Mouse (Mus musculus): ENCODE data around the gene Gm37240. TPM values are rescaled to one million over a fixed set of nuclear protein-coding genes. Genes with fewer than 3 reads are reported as not detected.

The Gm37240 gene
- polyA plus RNA-seq, 1 experiment from 2014 or later: 0.08 TPM

GRCm38 (mm10) chr3:85205911-85206310, 681.4 kb downstream of the Gm37240 start:
- H3K4me3 ChIP-seq: no peak overlapping the region
- no peak overlapping the region for H3K27ac ChIP-seq
- H3K27me3 ChIP-seq: no peaks in the 10 kb centered on the region
- WGBS: 92% methylated on average over 4 of the region's 4 CpGs
- H3K4me1 ChIP-seq (replicated peaks): peaks cover 21% of the 10 kb centered on the region
- no peak overlapping the region for H3K4me2 ChIP-seq
- no peaks in the 10 kb centered on the region for H3K9me3 ChIP-seq
- H3K9ac ChIP-seq: no peak overlapping the region
- no peaks in the 10 kb centered on the region for H3K36me3 ChIP-seq
- ATAC-seq (ENCODE audit: low FRiP score): no peak

DNA sequence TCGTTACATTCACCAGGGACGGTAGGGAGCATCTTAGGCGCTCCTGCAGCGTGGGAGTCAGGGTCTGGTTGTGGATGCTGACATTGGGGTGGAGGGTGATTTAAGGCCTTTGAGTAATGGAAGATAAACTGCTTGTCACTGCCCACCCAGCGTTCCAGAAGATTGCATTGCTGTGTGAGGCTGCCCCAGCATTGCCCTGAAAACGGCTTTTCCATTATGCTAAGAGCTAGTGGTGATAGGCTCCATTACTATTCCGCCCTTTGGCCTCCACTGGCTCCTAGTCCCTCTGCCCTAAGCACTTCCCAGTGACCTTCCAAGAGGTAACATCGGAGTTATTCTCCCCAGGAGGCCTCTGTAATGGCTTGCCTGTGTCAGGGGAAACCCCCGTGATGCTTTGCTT, 683.7 kb downstream of the Gm37240 start:
- Histone ChIP-seq H3K9ac (no peak overlapping the region), H3K4me2 (no peak overlapping the region), H3K9me3 (no peaks in the 10 kb centered on the region), H3K27ac (no peak overlapping the region), H3K4me1 (replicated peaks) (peaks cover 21% of the 10 kb centered on the region; the same call in 1 of the 2 replicates), H3K36me3 (no peaks in the 10 kb centered on the region), H3K27me3 (no peaks in the 10 kb centered on the region), H3K4me3 (no peak overlapping the region)
- no peak for ATAC-seq (ENCODE audit: low FRiP score)
- 51% methylated on average over 9 of the region's 9 CpGs for WGBS

DNA sequence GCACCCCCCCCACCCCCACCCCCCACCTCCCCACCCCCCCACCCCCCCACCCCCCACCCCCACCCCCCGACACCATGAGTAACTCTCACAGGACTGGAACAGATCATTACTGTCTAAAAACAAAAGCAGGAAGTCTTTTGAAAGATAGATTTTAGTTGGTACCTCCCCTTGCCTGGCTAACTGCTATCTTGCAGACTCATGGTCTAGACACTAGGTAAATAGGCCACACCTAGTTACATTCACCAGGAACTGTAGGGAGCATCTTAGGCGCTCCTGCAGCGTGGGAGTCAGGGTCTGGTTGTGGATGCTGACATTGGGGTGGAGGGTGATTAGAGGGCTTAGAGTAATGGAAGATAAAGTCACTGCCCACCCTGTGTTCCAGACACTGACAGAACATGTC, 684.6 kb downstream of the Gm37240 start:
- no peak overlapping the region for H3K4me3 ChIP-seq
- no peak overlapping the region for H3K9ac ChIP-seq
- no peaks in the 10 kb centered on the region for H3K36me3 ChIP-seq
- no peaks in the 10 kb centered on the region for H3K27me3 ChIP-seq
- no peak for ATAC-seq (ENCODE audit: low FRiP score)
- no peak overlapping the region for H3K4me2 ChIP-seq
- H3K27ac ChIP-seq: no peak overlapping the region
- peaks cover 21% of the 10 kb centered on the region; the same call in 1 of the 2 replicates for H3K4me1 ChIP-seq (replicated peaks)
- 81% methylated on average over 3 of the region's 3 CpGs for WGBS
- no peaks in the 10 kb centered on the region for H3K9me3 ChIP-seq

GRCm38 (mm10) chr3:85201785-85202184, 685.5 kb downstream of the Gm37240 start:
- Histone ChIP-seq H3K9me3 (no peaks in the 10 kb centered on the region), H3K4me3 (no peak overlapping the region), H3K9ac (no peak overlapping the region), H3K36me3 (no peaks in the 10 kb centered on the region), H3K4me2 (no peak overlapping the region), H3K27me3 (no peaks in the 10 kb centered on the region), H3K27ac (no peak overlapping the region), H3K4me1 (replicated peaks) (peaks cover 21% of the 10 kb centered on the region; the same call in 1 of the 2 replicates)
- 29% methylated on average over 4 of the region's 4 CpGs for WGBS
- no peak for ATAC-seq (ENCODE audit: low FRiP score)

- H3K27ac ChIP-seq: no peak overlapping the region
- 90% methylated on average over 3 of the region's 3 CpGs for WGBS
- no peaks in the 10 kb centered on the region for H3K27me3 ChIP-seq
- H3K9ac ChIP-seq: no peak overlapping the region
- no peak for ATAC-seq (ENCODE audit: low FRiP score)
- H3K4me3 ChIP-seq: no peak overlapping the region
- no peaks in the 10 kb centered on the region for H3K9me3 ChIP-seq
- H3K36me3 ChIP-seq: no peaks in the 10 kb centered on the region
- no peak overlapping the region for H3K4me2 ChIP-seq
- H3K4me1 ChIP-seq (replicated peaks): peaks cover 12% of the 10 kb centered on the region; the same call in 1 of the 2 replicates
Observed at GRCm38 (mm10) chr3:85198496-85198895, 688.8 kb downstream of the Gm37240 start.

- WGBS: 89% methylated on average over 6 of the region's 6 CpGs
- Histone ChIP-seq H3K9me3 (no peaks in the 10 kb centered on the region), H3K4me2 (no peak overlapping the region)
Observed at GRCm38 (mm10) chr3:85197148-85197547, 690.2 kb downstream of the Gm37240 start.

GRCm38 (mm10) chr3:85196591-85196990, 690.7 kb downstream of the Gm37240 start:
- WGBS: 90% methylated on average over 4 of the region's 4 CpGs
- no peak overlapping the region for H3K9ac ChIP-seq
- ATAC-seq (ENCODE audit: low FRiP score): no peak
- H3K4me3 ChIP-seq: no peak overlapping the region
- H3K4me1 ChIP-seq (replicated peaks): 0 out of 2 replicates have a peak, but pooled peaks cover 4% of the 10 kb centered on the region
- H3K4me2 ChIP-seq: no peak overlapping the region
- no peak overlapping the region for H3K27ac ChIP-seq
- H3K27me3 ChIP-seq: no peaks in the 10 kb centered on the region
- no peaks in the 10 kb centered on the region for H3K36me3 ChIP-seq
- no peaks in the 10 kb centered on the region for H3K9me3 ChIP-seq

More at GRCm38 (mm10) chr3:85197148-85197547, 690.2 kb downstream of the Gm37240 start:
- Histone ChIP-seq H3K27me3 (no peaks in the 10 kb centered on the region), H3K4me3 (no peak overlapping the region), H3K4me1 (replicated peaks) (0 out of 2 replicates have a peak, but pooled peaks cover 10% of the 10 kb centered on the region), H3K27ac (no peak overlapping the region), H3K36me3 (no peaks in the 10 kb centered on the region), H3K9ac (no peak overlapping the region)
- no peak for ATAC-seq (ENCODE audit: low FRiP score)

- H3K4me1 ChIP-seq (replicated peaks): no peaks in the 10 kb centered on the region
- no peak overlapping the region for H3K27ac ChIP-seq
- no peaks in the 10 kb centered on the region for H3K9me3 ChIP-seq
- H3K4me3 ChIP-seq: no peak overlapping the region
- H3K9ac ChIP-seq: no peak overlapping the region
- no peak overlapping the region for H3K4me2 ChIP-seq
- ATAC-seq (ENCODE audit: low FRiP score): no peak
- H3K27me3 ChIP-seq: no peaks in the 10 kb centered on the region
- WGBS: 62% methylated on average over 8 of the region's 8 CpGs
- H3K36me3 ChIP-seq: no peaks in the 10 kb centered on the region
Observed at GRCm38 (mm10) chr3:85195068-85195481, 692.2 kb downstream of the Gm37240 start.

GRCm38 (mm10) chr3:85189791-85190190, 697.5 kb downstream of the Gm37240 start:
- no peak for ATAC-seq (ENCODE audit: low FRiP score)
- Histone ChIP-seq H3K4me1 (replicated peaks) (peaks cover 32% of the 10 kb centered on the region), H3K27ac (no peak overlapping the region), H3K9me3 (no peaks in the 10 kb centered on the region), H3K4me3 (no peak overlapping the region), H3K9ac (no peak overlapping the region), H3K4me2 (no peak overlapping the region), H3K36me3 (no peaks in the 10 kb centered on the region), H3K27me3 (no peaks in the 10 kb centered on the region)
- 75% methylated on average over 8 of the region's 8 CpGs for WGBS

DNA sequence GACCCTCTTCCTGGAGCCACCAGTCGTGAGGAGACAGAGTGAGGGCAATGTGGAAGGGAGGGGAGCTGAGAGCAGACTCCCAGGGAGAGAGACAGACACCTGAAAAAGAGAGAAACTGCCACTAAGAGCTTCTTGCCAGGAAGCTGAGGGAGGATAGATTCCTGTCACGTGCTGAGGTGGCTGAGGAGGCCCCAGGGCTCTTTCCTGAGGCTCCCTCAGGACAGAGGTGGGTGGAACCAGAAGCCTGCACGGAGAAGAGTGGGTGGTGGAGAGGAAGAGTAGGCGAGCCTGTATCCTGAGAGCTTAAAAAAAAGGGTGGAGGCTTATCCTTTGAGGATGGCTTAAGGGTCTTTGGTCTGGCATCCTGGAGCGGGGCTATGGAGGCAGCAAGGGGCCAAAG, 699.0 kb downstream of the Gm37240 start:
- Histone ChIP-seq H3K4me2 (no peak overlapping the region), H3K36me3 (no peaks in the 10 kb centered on the region), H3K27me3 (no peaks in the 10 kb centered on the region), H3K4me1 (replicated peaks) (peaks cover 32% of the 10 kb centered on the region), H3K27ac (no peak overlapping the region), H3K9ac (no peak overlapping the region), H3K9me3 (no peaks in the 10 kb centered on the region), H3K4me3 (no peak overlapping the region)
- WGBS: 40% methylated on average over 5 of the region's 5 CpGs
- ATAC-seq (ENCODE audit: low FRiP score): no peak

DNA sequence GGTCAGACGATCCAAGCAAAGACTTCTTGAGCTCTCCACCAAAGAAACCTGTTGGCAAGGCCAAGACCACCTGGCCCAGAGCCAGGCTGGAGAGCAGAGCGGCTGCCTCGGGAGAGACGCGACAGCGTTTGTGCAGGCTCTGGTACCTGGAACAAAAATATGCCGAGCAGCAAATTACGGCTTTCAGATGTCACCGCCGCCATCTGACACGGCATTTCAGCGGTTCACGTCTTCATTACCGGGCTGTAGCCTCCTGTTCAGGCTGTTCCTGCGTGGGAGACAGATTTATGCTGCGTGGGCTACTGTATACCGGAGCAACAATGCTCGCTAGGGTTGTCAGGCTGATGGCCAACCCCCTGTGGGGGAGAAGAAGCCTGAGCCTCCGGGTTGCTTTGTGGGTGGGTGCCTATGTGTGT, 700.6 kb downstream of the Gm37240 start:
- peaks cover 32% of the 10 kb centered on the region for H3K4me1 ChIP-seq (replicated peaks)
- 0 out of 2 replicates have a peak, but pooled peaks have one; percentile 57 for ATAC-seq (ENCODE audit: low FRiP score)
- 44% methylated on average over 19 of the region's 19 CpGs for WGBS
- no peak overlapping the region; the same call in 1 of the 2 replicates for H3K4me3 ChIP-seq
- H3K27ac ChIP-seq: 0 out of 2 replicates have a peak overlapping the region, but pooled peaks have one; percentile 18
- no peak overlapping the region for H3K9ac ChIP-seq
- no peaks in the 10 kb centered on the region for H3K36me3 ChIP-seq
- H3K27me3 ChIP-seq: no peaks in the 10 kb centered on the region
- no peaks in the 10 kb centered on the region for H3K9me3 ChIP-seq
- H3K4me2 ChIP-seq: peak overlapping the region; percentile 36

DNA sequence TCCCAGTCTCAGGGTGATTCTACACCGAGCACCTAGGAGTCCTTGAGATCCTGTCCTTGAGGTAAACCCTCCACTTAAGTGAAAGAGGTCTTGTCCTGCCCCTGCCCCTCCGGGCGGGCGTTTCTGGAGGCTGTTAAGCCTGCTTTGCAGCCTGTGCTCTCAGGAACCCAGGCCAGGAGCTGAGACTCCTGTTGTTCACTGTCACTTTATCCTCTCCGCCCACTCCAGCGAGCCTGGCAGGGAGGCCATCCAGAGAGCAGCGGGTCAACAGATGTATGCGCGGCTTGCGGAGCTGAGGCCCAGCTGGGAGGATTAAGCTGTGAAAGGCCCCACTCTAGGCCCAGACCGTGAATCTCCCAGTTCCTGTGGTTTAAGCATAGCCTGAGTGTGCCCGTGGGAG, 701.5 kb downstream of the Gm37240 start:
- no peak for ATAC-seq (ENCODE audit: low FRiP score)
- H3K4me2 ChIP-seq: no peak overlapping the region
- WGBS: 11% methylated on average over 12 of the region's 12 CpGs
- H3K4me1 ChIP-seq (replicated peaks): peaks cover 32% of the 10 kb centered on the region
- H3K27me3 ChIP-seq: no peaks in the 10 kb centered on the region
- no peak overlapping the region for H3K9ac ChIP-seq
- no peaks in the 10 kb centered on the region for H3K36me3 ChIP-seq
- H3K9me3 ChIP-seq: no peaks in the 10 kb centered on the region
- H3K27ac ChIP-seq: no peak overlapping the region
- H3K4me3 ChIP-seq: no peak overlapping the region

- H3K36me3 ChIP-seq: no peaks in the 10 kb centered on the region
- peaks cover 32% of the 10 kb centered on the region for H3K4me1 ChIP-seq (replicated peaks)
- no peak overlapping the region for H3K9ac ChIP-seq
- no peak overlapping the region for H3K4me3 ChIP-seq
- no peak for ATAC-seq (ENCODE audit: low FRiP score)
- no peak overlapping the region for H3K4me2 ChIP-seq
- H3K27me3 ChIP-seq: no peaks in the 10 kb centered on the region
- 70% methylated on average over 11 of the region's 11 CpGs for WGBS
- H3K9me3 ChIP-seq: peaks cover 3% of the 10 kb centered on the region; the same call in 1 of the 2 replicates
- no peak overlapping the region for H3K27ac ChIP-seq
Observed at GRCm38 (mm10) chr3:85184916-85185315, 702.4 kb downstream of the Gm37240 start.
